Mouse (Mus musculus) liver, embryonic 11.5 days (tissue): ENCODE measurements around the gene Nfix. TPM values are rescaled to one million over a fixed set of nuclear protein-coding genes. Genes with fewer than 3 reads are reported as not detected.

ENCODE experiments used
- ATAC-seq: fragments of 200-750 bp; cut with Nextera tagmentation; replicated peaks from 2 replicates; pipeline ENCODE4 v1.8.0; 2017; ENCODE audit warnings: moderate number of reproducible peaks, mild to moderate bottlenecking, moderate TSS enrichment, moderate library complexity; ENCODE audit not compliant: low FRiP score
- DNase-seq: peaks from one replicate; pipeline ENCODE4 v3.0.0-alpha.2; 2017; ENCODE audit warnings: low spot score
- H3K27ac ChIP-seq: fragments of 300-500 bp; sonication (generic); 2 replicates; pipeline ENCODE4 v1.5.1; 2014; ENCODE audit warnings: mild to moderate bottlenecking, low read depth, low read length, control low read depth
- H3K27me3 ChIP-seq: fragments of 300-500 bp; sonication (generic); replicated peaks from 2 replicates; pipeline ENCODE4 v1.6.1; 2014; ENCODE audit warnings: low read length, mixed read lengths; ENCODE audit not compliant: control insufficient read depth, insufficient read depth
- H3K36me3 ChIP-seq: fragments of 300-500 bp; sonication (generic); 2 replicates; pipeline ENCODE4 v1.6.1; 2014; ENCODE audit warnings: mild to moderate bottlenecking, low read length, moderate library complexity, mixed read lengths; ENCODE audit not compliant: control insufficient read depth, insufficient read depth
- H3K4me1 ChIP-seq: fragments of 300-500 bp; sonication (generic); replicated peaks from 2 replicates; pipeline ENCODE4 v1.6.1; 2014; ENCODE audit warnings: low read length, mixed read lengths; ENCODE audit not compliant: control insufficient read depth, insufficient read depth
- H3K4me2 ChIP-seq: fragments of 300-500 bp; sonication (generic); 2 replicates; pipeline ENCODE4 v1.6.1; 2014; ENCODE audit warnings: mild to moderate bottlenecking, control low read depth, moderate library complexity
- H3K4me3 ChIP-seq: fragments of 300-500 bp; sonication (generic); 2 replicates; pipeline ENCODE4 v1.5.1; 2014; ENCODE audit warnings: low read depth, low read length, control low read depth
- H3K9ac ChIP-seq: fragments of 300-500 bp; sonication (generic); 2 replicates; pipeline ENCODE4 v1.6.1; 2014; ENCODE audit warnings: low read depth, low read length, control low read depth
- H3K9me3 ChIP-seq: fragments of 300-500 bp; sonication (generic); 2 replicates; pipeline ENCODE4 v1.6.1; 2016; ENCODE audit warnings: low read length, inconsistent platforms, mixed read lengths; ENCODE audit not compliant: control insufficient read depth
- WGBS: fragments of 180-500 bp; shearing (Covaris S2); extraction: QIAGEN DNeasy Blood & Tissue Kit; methylation state at CpG from one replicate; pipeline ENCODE4 v1.1.7; 2014; 5-methylcytosine and 5-hydroxymethylcytosine counted together
- polyA plus RNA-seq: library from polyadenylated mRNA; unstranded; fragments of >200 nt; fragmentation: Nextera tagmentation; extraction: Ambion mirVana; gene quantifications from 2 replicates; pipeline ENCODE4 v1.2.1, GENCODE M21; 2014

Gene Nfix
- polyA plus RNA-seq, 1 experiment from 2014 or later, result 7.1 TPM

DNA sequence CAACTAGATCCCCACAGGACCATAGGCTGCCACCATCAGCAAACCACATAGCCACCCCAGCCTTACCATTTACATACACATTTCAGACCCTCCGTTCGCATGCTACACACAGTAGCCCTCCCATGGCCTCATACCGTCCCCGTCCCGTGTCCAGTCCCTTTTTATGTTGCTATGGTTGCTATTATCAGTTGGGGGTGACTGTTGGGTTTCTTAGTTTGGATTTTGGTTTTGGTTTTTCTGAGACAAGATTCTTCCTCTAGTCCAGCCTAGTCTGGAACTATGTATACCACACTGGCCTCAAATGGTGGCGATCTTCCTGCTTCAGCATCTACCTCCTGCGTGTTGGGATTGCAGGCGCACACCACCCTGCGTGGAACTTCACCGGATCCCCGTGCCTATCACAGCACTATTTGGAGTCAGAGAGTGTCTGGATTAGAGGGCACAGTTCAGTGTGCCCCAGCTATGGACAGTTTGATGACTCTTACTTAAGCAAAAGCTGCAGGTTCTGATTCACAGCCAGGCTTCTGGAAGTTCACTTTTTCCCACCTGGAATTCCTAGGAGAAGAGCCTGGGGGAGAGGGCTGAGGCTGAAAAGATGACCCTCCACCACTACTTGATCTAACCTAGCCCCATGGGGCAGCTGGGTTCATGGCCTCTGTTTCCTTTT lies 13.2 kb downstream of the Nfix start:
- H3K4me3 ChIP-seq, result no peak overlapping the region
- no peak overlapping the region for H3K4me2 ChIP-seq
- H3K4me1 ChIP-seq, result no peaks in the 10 kb centered on the region; the same call in 1 of the 2 replicates
- WGBS, result 6% methylated on average over 11 of the region's 11 CpGs
- no peaks in the 10 kb centered on the region for H3K9me3 ChIP-seq
- H3K27ac ChIP-seq, result no peak overlapping the region
- H3K27me3 ChIP-seq, result peaks cover 95% of the 10 kb centered on the region
- no peak overlapping the region for H3K9ac ChIP-seq
- ATAC-seq (no peak), DNase-seq (no peak)
- H3K36me3 ChIP-seq, result no peaks in the 10 kb centered on the region

DNA sequence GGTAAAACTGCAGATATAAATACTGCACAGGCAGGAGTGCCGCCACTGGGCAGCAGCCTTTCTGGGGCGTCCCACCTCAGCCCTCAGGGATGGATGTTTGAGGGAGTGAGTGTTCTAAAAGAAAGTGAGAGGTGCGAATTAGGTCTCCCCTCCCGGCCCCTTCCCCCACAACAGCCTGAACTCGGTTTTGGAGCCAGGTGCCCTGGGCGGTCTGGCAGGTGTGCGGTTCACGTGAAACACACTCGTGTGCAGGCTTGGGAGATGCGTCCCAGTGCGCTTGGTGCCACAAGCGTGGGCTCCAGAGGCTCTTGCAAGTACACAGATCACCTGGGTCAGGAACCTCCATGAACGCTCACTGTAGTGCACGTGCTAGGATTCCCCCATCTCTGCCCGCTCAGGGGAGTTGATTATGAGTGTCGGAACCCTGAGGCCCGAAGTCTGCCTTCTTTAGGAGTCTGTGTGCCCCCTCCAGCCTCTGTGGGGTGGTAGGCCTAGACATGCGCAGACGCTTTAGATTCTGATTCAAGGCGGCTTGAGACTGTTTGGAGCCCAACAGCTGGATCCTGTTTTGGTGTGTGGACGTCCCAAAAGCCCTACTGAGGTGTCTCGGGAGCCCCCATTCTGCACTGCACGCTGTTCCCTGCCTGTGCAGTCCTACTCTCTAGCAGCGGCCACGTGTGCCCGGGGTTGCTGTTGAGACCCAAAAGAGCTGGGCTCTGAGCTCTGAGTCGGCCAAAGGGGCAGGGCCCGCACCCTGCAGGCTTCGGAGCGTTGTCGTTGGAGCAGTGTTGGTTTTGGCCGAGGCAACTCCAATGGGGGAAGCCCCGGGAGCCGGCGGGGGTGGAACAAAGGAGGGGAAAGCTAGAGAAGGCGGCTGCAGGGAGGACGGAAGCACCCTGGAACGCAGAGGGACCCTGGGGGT lies 14.1 kb downstream of the Nfix start:
- H3K4me1 ChIP-seq, result no peaks in the 10 kb centered on the region; the same call in 1 of the 2 replicates
- DNase-seq (no peak), ATAC-seq (no peak)
- H3K9me3 ChIP-seq, result no peaks in the 10 kb centered on the region
- peaks cover 100% of the 10 kb centered on the region for H3K27me3 ChIP-seq
- 3% methylated on average over 38 of the region's 38 CpGs for WGBS
- no peak overlapping the region for H3K27ac ChIP-seq
- 0 out of 2 replicates have a peak overlapping the region, but pooled peaks have one; percentile 14 for H3K4me3 ChIP-seq
- no peak overlapping the region for H3K9ac ChIP-seq
- H3K4me2 ChIP-seq, result no peak overlapping the region
- no peaks in the 10 kb centered on the region for H3K36me3 ChIP-seq

DNA sequence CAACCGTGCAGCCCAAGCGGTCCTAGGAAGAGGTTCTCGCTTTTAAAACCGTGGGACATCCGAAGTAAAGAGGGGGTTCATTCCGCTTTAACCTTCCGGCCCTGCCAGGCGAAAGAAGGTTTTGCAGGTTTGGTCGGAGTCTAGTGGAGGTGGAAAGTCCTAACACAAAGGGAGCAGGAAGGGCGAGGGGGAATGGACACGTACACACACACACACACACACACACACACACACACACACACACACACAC lies 14.7 kb downstream of the Nfix start:
- no peak overlapping the region for H3K27ac ChIP-seq
- H3K4me2 ChIP-seq, result no peak overlapping the region
- H3K4me3 ChIP-seq, result no peak overlapping the region
- no peaks in the 10 kb centered on the region; the same call in 1 of the 2 replicates for H3K4me1 ChIP-seq
- peaks cover 100% of the 10 kb centered on the region for H3K27me3 ChIP-seq
- 2% methylated on average over 11 of the region's 11 CpGs for WGBS
- H3K9me3 ChIP-seq, result no peaks in the 10 kb centered on the region
- H3K36me3 ChIP-seq, result no peaks in the 10 kb centered on the region
- ATAC-seq (no peak), DNase-seq (no peak)
- H3K9ac ChIP-seq, result no peak overlapping the region

DNA sequence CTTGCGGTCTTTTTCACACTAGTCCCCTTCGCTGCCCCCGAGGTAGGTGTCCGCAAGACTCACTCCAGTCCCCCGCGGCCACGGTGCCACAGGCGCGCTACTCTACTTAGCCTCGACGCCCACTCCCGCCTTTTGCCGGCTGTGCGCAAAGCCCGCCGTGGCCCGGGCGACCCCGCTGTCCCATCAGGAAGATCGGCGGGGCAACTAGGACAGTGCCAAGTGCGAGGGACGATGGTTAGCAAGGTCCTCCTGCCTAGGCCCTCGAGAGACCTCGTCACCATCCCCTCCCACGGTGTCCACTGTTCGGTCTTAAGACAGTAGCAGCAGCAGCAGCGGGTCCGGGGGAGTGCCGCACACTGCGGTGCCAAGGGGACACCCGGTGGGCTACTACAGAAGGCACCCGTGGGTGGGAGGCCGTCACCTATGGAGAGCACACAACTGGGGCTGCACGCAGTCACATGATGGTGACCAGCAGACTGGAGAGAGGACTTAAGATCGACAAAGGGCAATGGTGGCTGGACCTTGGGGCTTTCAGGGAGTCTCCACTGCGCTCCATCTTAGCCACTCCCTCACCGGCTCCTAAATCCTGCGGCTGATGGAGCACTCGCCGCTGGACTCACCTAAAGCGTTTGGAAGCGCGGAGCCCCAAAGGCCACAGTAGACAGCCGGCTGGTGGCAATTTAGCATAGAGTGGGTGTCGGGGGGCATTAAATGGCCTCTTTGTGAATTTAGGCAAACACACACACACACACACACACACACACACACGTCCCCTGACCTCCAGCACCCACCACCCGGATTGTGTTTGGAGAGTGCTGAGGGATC lies 15.3 kb downstream of the Nfix start:
- H3K4me3 ChIP-seq, result no peak overlapping the region
- H3K27me3 ChIP-seq, result peaks cover 100% of the 10 kb centered on the region
- no peaks in the 10 kb centered on the region for H3K9me3 ChIP-seq
- no peak overlapping the region for H3K4me2 ChIP-seq
- H3K36me3 ChIP-seq, result no peaks in the 10 kb centered on the region
- DNase-seq (no peak), ATAC-seq (no peak)
- H3K27ac ChIP-seq, result no peak overlapping the region
- H3K9ac ChIP-seq, result no peak overlapping the region
- WGBS, result 2% methylated on average over 48 of the region's 48 CpGs
- H3K4me1 ChIP-seq, result no peaks in the 10 kb centered on the region; the same call in 1 of the 2 replicates

DNA sequence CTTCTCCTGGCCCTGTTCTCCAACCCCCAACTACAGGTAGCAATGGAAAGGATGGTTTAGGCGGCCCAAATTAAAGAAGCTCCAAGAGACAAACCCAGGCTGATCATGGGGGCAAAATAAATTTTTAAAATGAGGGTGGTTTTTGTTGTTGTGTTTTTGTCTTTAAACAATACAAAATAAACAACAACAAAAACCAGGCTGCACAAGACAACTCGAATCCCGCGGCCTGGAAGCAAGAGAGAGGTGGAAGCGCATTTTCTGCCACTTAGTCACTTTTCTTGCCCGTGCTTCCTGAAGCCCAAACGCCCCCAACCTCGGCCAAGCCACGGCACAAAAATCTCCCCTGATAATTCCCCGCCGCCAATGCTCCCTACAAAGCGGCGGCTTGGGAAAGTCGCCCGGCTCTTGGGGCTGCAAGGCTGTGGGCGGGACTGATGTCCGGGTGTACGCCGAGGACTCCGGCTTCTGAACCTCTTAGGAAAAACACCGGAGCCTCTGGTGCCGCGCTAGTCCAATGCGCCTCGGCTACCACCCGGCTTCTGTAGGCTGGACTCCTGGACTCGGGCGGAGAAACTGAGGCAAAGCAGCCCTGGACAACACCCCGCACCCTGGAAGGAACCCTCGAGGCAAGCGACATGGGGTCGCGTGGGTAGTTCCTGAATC lies 16.1 kb downstream of the Nfix start:
- H3K27ac ChIP-seq, result no peak overlapping the region
- no peak for DNase-seq
- no peak for ATAC-seq
- no peak overlapping the region for H3K4me2 ChIP-seq
- peaks cover 100% of the 10 kb centered on the region for H3K27me3 ChIP-seq
- no peak overlapping the region for H3K9ac ChIP-seq
- no peaks in the 10 kb centered on the region for H3K9me3 ChIP-seq
- 2% methylated on average over 33 of the region's 33 CpGs for WGBS
- H3K4me3 ChIP-seq, result no peak overlapping the region
- H3K4me1 ChIP-seq, result no peaks in the 10 kb centered on the region; the same call in 1 of the 2 replicates
- no peaks in the 10 kb centered on the region for H3K36me3 ChIP-seq

DNA sequence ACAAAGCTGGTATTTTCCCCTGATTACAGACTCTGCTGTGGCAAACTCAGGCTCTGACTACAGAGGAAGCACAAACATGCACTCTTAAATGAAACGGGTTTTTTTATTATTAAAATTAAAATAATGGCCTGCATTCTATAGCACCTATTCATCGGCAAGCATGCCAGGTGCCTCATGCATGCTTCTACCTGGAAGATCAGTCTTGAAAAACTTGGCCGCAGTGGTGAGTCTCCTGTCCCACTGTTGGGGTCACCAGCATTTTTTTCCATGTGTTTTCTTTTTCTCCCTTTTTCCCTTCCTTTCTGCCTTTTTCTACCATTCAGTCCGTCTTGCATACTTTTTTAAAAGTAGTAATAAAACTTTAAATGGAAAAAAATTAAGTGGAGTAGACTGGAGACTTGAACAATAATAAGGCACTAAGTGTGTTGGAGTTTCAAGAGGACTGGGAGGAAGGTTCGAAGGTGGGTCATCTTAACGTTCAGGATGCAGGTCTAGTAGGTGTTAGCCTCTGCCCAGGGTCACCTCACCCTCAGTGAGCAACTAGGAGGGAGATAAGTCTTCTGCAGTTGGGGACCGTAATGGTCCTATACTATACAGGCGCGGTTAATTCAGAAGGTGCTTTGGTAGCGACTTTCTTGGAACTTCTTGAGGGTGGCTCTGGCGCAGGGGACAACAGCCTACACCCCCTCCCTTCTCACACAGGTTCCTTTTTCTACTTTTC lies 16.8 kb downstream of the Nfix start:
- ATAC-seq, result no peak
- WGBS, result 5% methylated on average over 11 of the region's 11 CpGs
- no peaks in the 10 kb centered on the region for H3K9me3 ChIP-seq
- H3K4me3 ChIP-seq, result no peak overlapping the region
- H3K9ac ChIP-seq, result no peak overlapping the region
- H3K27me3 ChIP-seq, result peaks cover 100% of the 10 kb centered on the region
- no peak overlapping the region for H3K4me2 ChIP-seq
- H3K4me1 ChIP-seq, result no peaks in the 10 kb centered on the region; the same call in 1 of the 2 replicates
- no peak for DNase-seq
- H3K27ac ChIP-seq, result no peak overlapping the region
- H3K36me3 ChIP-seq, result no peaks in the 10 kb centered on the region

DNA sequence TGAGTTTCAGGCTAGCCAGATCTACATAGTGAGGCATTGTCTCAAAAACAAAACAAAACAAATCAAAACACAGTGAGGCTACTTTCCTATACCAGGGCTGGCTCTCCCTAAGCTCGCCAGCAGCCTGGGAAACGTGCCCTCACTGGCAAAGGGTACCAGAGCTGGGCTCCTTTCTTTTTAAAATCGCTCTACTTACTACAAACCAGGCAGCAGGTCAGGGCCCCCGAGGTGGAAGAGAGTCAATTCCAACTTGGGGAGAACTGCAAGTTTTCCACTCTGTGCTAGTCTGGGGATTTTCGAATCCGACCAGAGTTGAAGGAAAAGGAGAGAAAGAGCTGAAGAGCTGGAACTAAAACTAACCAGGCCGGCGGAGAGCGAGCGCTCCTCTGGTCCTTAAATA lies 17.5 kb downstream of the Nfix start:
- Histone ChIP-seq H3K9me3 (no peaks in the 10 kb centered on the region), H3K4me1 (no peaks in the 10 kb centered on the region; the same call in 1 of the 2 replicates), H3K4me3 (no peak overlapping the region), H3K36me3 (no peaks in the 10 kb centered on the region), H3K4me2 (no peak overlapping the region), H3K9ac (no peak overlapping the region), H3K27ac (no peak overlapping the region), H3K27me3 (peaks cover 100% of the 10 kb centered on the region)
- WGBS, result 11% methylated on average over 10 of the region's 10 CpGs
- no peak for DNase-seq
- ATAC-seq, result no peak
